Mouse (Mus musculus) C3H10T1/2 (cell line): Measurements from ENCODE around the gene Magea3. TPM values are rescaled to one million over a fixed set of nuclear protein-coding genes. Genes with fewer than 3 reads are reported as not detected.

Experiments used
- polyA plus RNA-seq, 2 experiments: library from polyadenylated mRNA; unstranded; fragments of >200 nt; fragmentation: generic; extraction: Trizol; gene quantifications; one replicate each; pipeline ENCODE4 v1.2.1; 2012; ENCODE audit warnings: missing spikeins in 2 of 2

Magea3 gene
- not detected for polyA plus RNA-seq

DNA sequence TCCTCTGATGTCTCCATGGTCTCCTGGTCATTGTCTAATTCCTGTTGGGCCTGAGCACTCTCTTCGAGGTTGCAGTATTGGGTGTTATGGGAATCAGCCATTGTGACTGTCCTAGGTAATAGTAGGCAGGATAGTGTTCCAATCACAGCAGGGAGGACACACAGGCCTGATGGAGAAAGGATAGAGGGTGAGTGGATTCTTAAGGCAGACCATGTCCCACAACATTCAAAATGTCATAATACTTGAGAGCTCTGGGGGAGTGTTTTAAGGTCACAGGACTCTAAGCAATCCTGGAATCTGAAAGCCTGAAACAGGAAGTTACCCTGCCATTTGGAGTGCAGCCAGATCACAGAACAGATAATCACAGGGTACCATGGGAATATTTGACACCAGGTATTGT, at the start of gene Magea3:
Magea3 (minus strand) TSS at position 101 of the 400 bp plus-strand sequence.

DNA sequence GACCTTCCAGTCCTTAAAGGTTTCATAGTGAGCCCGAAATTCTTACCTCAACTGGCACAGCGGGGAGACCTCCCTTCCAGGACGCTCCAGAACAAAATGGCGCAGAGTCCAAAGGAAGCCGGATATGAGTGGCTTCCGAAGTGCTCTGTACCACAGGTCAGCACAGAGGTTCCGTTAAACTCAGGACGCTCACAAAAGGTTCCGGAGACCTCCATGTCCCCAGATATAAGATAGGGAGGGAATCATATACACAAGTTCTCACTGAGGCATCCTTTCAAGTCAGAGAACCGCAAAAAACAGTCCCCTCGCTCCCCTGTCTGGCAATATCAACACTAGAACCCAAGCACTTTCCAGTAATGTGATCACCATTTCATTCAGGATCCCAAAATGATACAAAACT, 46.4 kb upstream of the Magea3 start, which contains the start of gene Magea8:
Magea8 (minus strand) TSS at position 101 of the 400 bp plus-strand sequence.

DNA sequence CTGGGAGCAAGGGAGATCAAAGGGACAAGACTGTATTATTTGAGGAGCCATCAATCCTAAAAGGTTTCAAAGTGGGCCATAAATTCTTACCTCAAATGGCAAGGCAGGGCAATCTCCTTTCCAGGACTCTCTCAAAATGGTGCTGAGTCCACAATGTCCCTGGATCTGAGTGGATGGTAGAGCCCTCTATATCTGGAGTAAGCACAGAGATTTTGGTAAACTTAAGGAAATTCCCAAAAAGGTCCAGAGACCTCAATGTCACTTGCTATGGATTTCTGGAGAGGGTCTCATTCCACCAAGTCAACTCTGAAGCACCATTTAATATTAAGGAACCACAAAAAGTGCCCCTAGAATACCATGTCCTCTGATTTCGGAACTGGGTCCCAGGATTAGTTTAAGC, 13.4 kb downstream of the Magea3 start, which contains the start of gene Magea6:
Magea6 (minus strand) TSS at position 101 of the 400 bp plus-strand sequence.

Other genes with a start within 250 kb of the Magea3 start
- not detected for gene Cldn34b1, start 59.2 kb downstream of the Magea3 start, polyA plus RNA-seq
- gene Magea6, start 13.5 kb downstream of the Magea3 start, polyA plus RNA-seq = not detected
- under 1 TPM in 1 of 2 experiments, not detected in 1; 0.12 TPM for gene Magea8, start 46.3 kb upstream of the Magea3 start, polyA plus RNA-seq
- not detected for gene Magea5, start 113.6 kb upstream of the Magea3 start, polyA plus RNA-seq
- not detected for gene Magea1, start 140.3 kb upstream of the Magea3 start, polyA plus RNA-seq
- not detected for gene Magea2, start 144.2 kb upstream of the Magea3 start, polyA plus RNA-seq
- not detected for gene Cldn34b2, start 178.9 kb upstream of the Magea3 start, polyA plus RNA-seq